Mouse (Mus musculus) embryonic facial prominence, embryonic 12.5 days (tissue): ENCODE data around the gene Eipr1. TPM values are rescaled to one million over a fixed set of nuclear protein-coding genes. Genes with fewer than 3 reads are reported as not detected.

ENCODE experiments used
- ATAC-seq: fragments of 200-750 bp; cut with Nextera tagmentation; 2 replicates; pipeline ENCODE4 v1.8.0; 2017; ENCODE audit not compliant: insufficient number of reproducible peaks, insufficient read depth, low FRiP score, low TSS enrichment
- H3K27ac ChIP-seq: fragments of 300-500 bp; sonication (generic); 2 replicates; pipeline ENCODE4 v1.5.1; 2016; ENCODE audit warnings: mild to moderate bottlenecking
- H3K27me3 ChIP-seq: fragments of 300-500 bp; sonication (generic); 2 replicates; pipeline ENCODE4 v1.6.1; 2016; ENCODE audit warnings: mild to moderate bottlenecking, moderate library complexity
- H3K36me3 ChIP-seq: fragments of 300-500 bp; sonication (generic); 2 replicates; pipeline ENCODE4 v1.6.1; 2016; ENCODE audit warnings: mild to moderate bottlenecking
- H3K4me1 ChIP-seq: fragments of 300-500 bp; sonication (generic); 2 replicates; pipeline ENCODE4 v1.6.1; 2016
- H3K4me2 ChIP-seq: fragments of 300-500 bp; sonication (generic); replicated peaks from 2 replicates; pipeline ENCODE4 v1.6.1; 2016; ENCODE audit warnings: mild to moderate bottlenecking, moderate library complexity
- H3K4me3 ChIP-seq: fragments of 300-500 bp; sonication (generic); 2 replicates; pipeline ENCODE4 v1.5.1; 2016; ENCODE audit warnings: mild to moderate bottlenecking
- H3K9ac ChIP-seq: fragments of 300-500 bp; sonication (generic); 2 replicates; pipeline ENCODE4 v1.6.1; 2016; ENCODE audit warnings: mild to moderate bottlenecking, moderate library complexity
- H3K9me3 ChIP-seq: fragments of 300-500 bp; sonication (generic); 2 replicates; pipeline ENCODE4 v1.6.1; 2016; ENCODE audit warnings: mild to moderate bottlenecking, moderate library complexity
- WGBS: fragments of 180-500 bp; shearing (Covaris S2); methylation state at CpG from one replicate; pipeline ENCODE4 v1.1.7; 2016; 5-methylcytosine and 5-hydroxymethylcytosine counted together
- polyA plus RNA-seq: library from polyadenylated mRNA; unstranded; fragments of >200 nt; fragmentation: Nextera tagmentation; extraction: Ambion mirVana; gene quantifications from 2 replicates; pipeline ENCODE4 v1.2.1, GENCODE M21; 2016

The Eipr1 gene
- polyA plus RNA-seq, 1 experiment from 2014 or later, result 31.1 TPM

- peaks cover 8% of the 10 kb centered on the region; the same call in 1 of the 2 replicates for H3K4me1 ChIP-seq
- 92% methylated on average over 6 of the region's 6 CpGs for WGBS
- H3K36me3 ChIP-seq, result no peaks in the 10 kb centered on the region
- no peak overlapping the region for H3K4me3 ChIP-seq
- H3K9me3 ChIP-seq, result no peaks in the 10 kb centered on the region
- no peak overlapping the region for H3K4me2 ChIP-seq
- H3K9ac ChIP-seq, result no peak overlapping the region
- ATAC-seq, result no peak
- H3K27me3 ChIP-seq, result no peaks in the 10 kb centered on the region
- H3K27ac ChIP-seq, result no peak overlapping the region
These were observed 146.7 kb downstream of the Eipr1 start for GRCm38 (mm10) chr12:28898307-28898706.

- no peak overlapping the region for H3K4me3 ChIP-seq
- no peaks in the 10 kb centered on the region for H3K27me3 ChIP-seq
- peaks cover 8% of the 10 kb centered on the region; the same call in 1 of the 2 replicates for H3K4me1 ChIP-seq
- no peak overlapping the region for H3K27ac ChIP-seq
- ATAC-seq, result no peak
- no peaks in the 10 kb centered on the region for H3K36me3 ChIP-seq
- H3K9ac ChIP-seq, result no peak overlapping the region
- H3K4me2 ChIP-seq, result no peak overlapping the region
- no peaks in the 10 kb centered on the region for H3K9me3 ChIP-seq
- 52% methylated on average over 4 of the region's 4 CpGs for WGBS
These were observed 148.1 kb downstream of the Eipr1 start for GRCm38 (mm10) chr12:28899696-28900095.

GRCm38 (mm10) chr12:28900341-28900740 lies 148.7 kb downstream of the Eipr1 start:
- WGBS, result 78% methylated on average over 4 of the region's 4 CpGs
- Histone ChIP-seq H3K4me1 (peaks cover 8% of the 10 kb centered on the region; the same call in 1 of the 2 replicates), H3K36me3 (no peaks in the 10 kb centered on the region), H3K27me3 (no peaks in the 10 kb centered on the region), H3K4me3 (no peak overlapping the region), H3K9ac (no peak overlapping the region), H3K27ac (no peak overlapping the region), H3K9me3 (no peaks in the 10 kb centered on the region), H3K4me2 (no peak overlapping the region)
- no peak for ATAC-seq

- H3K4me3 ChIP-seq, result no peak overlapping the region
- no peaks in the 10 kb centered on the region for H3K27me3 ChIP-seq
- no peak overlapping the region for H3K4me2 ChIP-seq
- H3K4me1 ChIP-seq, result 0 out of 2 replicates have a peak, but pooled peaks cover 6% of the 10 kb centered on the region
- ATAC-seq, result no peak
- H3K36me3 ChIP-seq, result no peaks in the 10 kb centered on the region
- H3K27ac ChIP-seq, result no peak overlapping the region
- H3K9ac ChIP-seq, result no peak overlapping the region
- WGBS, result 88% methylated on average over 3 of the region's 3 CpGs
- no peaks in the 10 kb centered on the region for H3K9me3 ChIP-seq
These were observed 150.5 kb downstream of the Eipr1 start for GRCm38 (mm10) chr12:28902132-28902531.

GRCm38 (mm10) chr12:28903082-28903481 lies 151.5 kb downstream of the Eipr1 start:
- H3K9me3 ChIP-seq, result no peaks in the 10 kb centered on the region
- H3K27me3 ChIP-seq, result no peaks in the 10 kb centered on the region
- H3K4me2 ChIP-seq, result no peak overlapping the region
- H3K27ac ChIP-seq, result no peak overlapping the region
- WGBS, result 84% methylated on average over 4 of the region's 4 CpGs
- no peak for ATAC-seq
- H3K36me3 ChIP-seq, result no peaks in the 10 kb centered on the region
- no peak overlapping the region for H3K4me3 ChIP-seq
- H3K4me1 ChIP-seq, result peaks cover 16% of the 10 kb centered on the region; the same call in 1 of the 2 replicates
- H3K9ac ChIP-seq, result no peak overlapping the region

- Histone ChIP-seq H3K27ac (no peak overlapping the region), H3K9me3 (no peaks in the 10 kb centered on the region), H3K4me1 (peaks cover 18% of the 10 kb centered on the region; the same call in 1 of the 2 replicates), H3K4me3 (no peak overlapping the region), H3K27me3 (no peaks in the 10 kb centered on the region), H3K4me2 (no peak overlapping the region), H3K9ac (no peak overlapping the region), H3K36me3 (no peaks in the 10 kb centered on the region)
- 87% methylated on average over 6 of the region's 6 CpGs for WGBS
- ATAC-seq, result no peak
These were observed 153.9 kb downstream of the Eipr1 start for GRCm38 (mm10) chr12:28905486-28905885.

- Histone ChIP-seq H3K36me3 (no peaks in the 10 kb centered on the region), H3K4me1 (peaks cover 21% of the 10 kb centered on the region; the same call in 1 of the 2 replicates), H3K4me2 (no peak overlapping the region), H3K9me3 (no peaks in the 10 kb centered on the region), H3K27ac (no peak overlapping the region), H3K4me3 (no peak overlapping the region), H3K27me3 (no peaks in the 10 kb centered on the region), H3K9ac (no peak overlapping the region)
- ATAC-seq, result no peak
- WGBS, result 95% methylated on average over 1 of the region's 1 CpGs
These were observed 154.4 kb downstream of the Eipr1 start for GRCm38 (mm10) chr12:28906016-28906415.

GRCm38 (mm10) chr12:28906809-28907297 lies 155.2 kb downstream of the Eipr1 start:
- peaks cover 21% of the 10 kb centered on the region; the same call in 1 of the 2 replicates for H3K4me1 ChIP-seq
- peak overlapping the region; percentile 18; the same call in 1 of the 2 replicates for H3K27ac ChIP-seq
- no peak overlapping the region for H3K4me2 ChIP-seq
- H3K9ac ChIP-seq, result no peak overlapping the region
- H3K27me3 ChIP-seq, result no peaks in the 10 kb centered on the region
- no peak overlapping the region for H3K4me3 ChIP-seq
- ATAC-seq, result no peak
- 13% methylated on average over 7 of the region's 7 CpGs for WGBS
- no peaks in the 10 kb centered on the region for H3K9me3 ChIP-seq
- no peaks in the 10 kb centered on the region for H3K36me3 ChIP-seq

GRCm38 (mm10) chr12:28907814-28908213 lies 156.2 kb downstream of the Eipr1 start:
- WGBS, result 31% methylated on average over 9 of the region's 9 CpGs
- no peak overlapping the region for H3K4me2 ChIP-seq
- no peak overlapping the region for H3K4me3 ChIP-seq
- H3K4me1 ChIP-seq, result peaks cover 21% of the 10 kb centered on the region; the same call in 1 of the 2 replicates
- ATAC-seq, result no peak
- no peak overlapping the region for H3K27ac ChIP-seq
- no peaks in the 10 kb centered on the region for H3K27me3 ChIP-seq
- no peak overlapping the region for H3K9ac ChIP-seq
- no peaks in the 10 kb centered on the region for H3K9me3 ChIP-seq
- no peaks in the 10 kb centered on the region for H3K36me3 ChIP-seq

GRCm38 (mm10) chr12:28909851-28910250 lies 158.2 kb downstream of the Eipr1 start:
- WGBS, result 83% methylated on average over 5 of the region's 5 CpGs
- H3K4me3 ChIP-seq, result no peak overlapping the region
- no peaks in the 10 kb centered on the region for H3K36me3 ChIP-seq
- ATAC-seq, result no peak
- no peak overlapping the region for H3K9ac ChIP-seq
- H3K27ac ChIP-seq, result no peak overlapping the region
- no peaks in the 10 kb centered on the region for H3K27me3 ChIP-seq
- no peaks in the 10 kb centered on the region for H3K9me3 ChIP-seq
- no peak overlapping the region for H3K4me2 ChIP-seq
- H3K4me1 ChIP-seq, result peaks cover 21% of the 10 kb centered on the region; the same call in 1 of the 2 replicates

- no peak overlapping the region for H3K4me2 ChIP-seq
- no peak overlapping the region for H3K9ac ChIP-seq
- no peak overlapping the region for H3K4me3 ChIP-seq
- whole genome bisulfite sequencing, result 41% methylated on average over 8 of the region's 8 CpGs
- no peak overlapping the region for H3K27ac ChIP-seq
- H3K9me3 ChIP-seq, result no peaks in the 10 kb centered on the region
- H3K36me3 ChIP-seq, result no peaks in the 10 kb centered on the region
- H3K27me3 ChIP-seq, result no peaks in the 10 kb centered on the region
- ATAC-seq, result no peak
- H3K4me1 ChIP-seq, result peaks cover 21% of the 10 kb centered on the region; the same call in 1 of the 2 replicates
These were observed 159.0 kb downstream of the Eipr1 start for GRCm38 (mm10) chr12:28910568-28910967.

GRCm38 (mm10) chr12:28912351-28912936 lies 160.8 kb downstream of the Eipr1 start:
- no peak overlapping the region for H3K9ac ChIP-seq
- H3K4me3 ChIP-seq, result no peak overlapping the region
- H3K36me3 ChIP-seq, result no peaks in the 10 kb centered on the region
- no peak overlapping the region for H3K4me2 ChIP-seq
- peaks cover 11% of the 10 kb centered on the region; the same call in 1 of the 2 replicates for H3K4me1 ChIP-seq
- 66% methylated on average over 18 of the region's 18 CpGs for WGBS
- no peak overlapping the region for H3K27ac ChIP-seq
- H3K9me3 ChIP-seq, result no peaks in the 10 kb centered on the region
- H3K27me3 ChIP-seq, result no peaks in the 10 kb centered on the region
- ATAC-seq, result 0 out of 2 replicates have a peak, but pooled peaks have one; percentile 22
